Mouse (Mus musculus): ENCODE results near the gene Sprr3. TPM values are rescaled to one million over a fixed set of nuclear protein-coding genes. Genes with fewer than 3 reads are reported as not detected.
"Not testable (repeated sequence)": the region's sequence is repeated elsewhere in the genome, so short reads cannot be mapped to it uniquely, and the experiment has no call there.

Sprr3 gene
- not detected for total RNA-seq (2022)

DNA sequence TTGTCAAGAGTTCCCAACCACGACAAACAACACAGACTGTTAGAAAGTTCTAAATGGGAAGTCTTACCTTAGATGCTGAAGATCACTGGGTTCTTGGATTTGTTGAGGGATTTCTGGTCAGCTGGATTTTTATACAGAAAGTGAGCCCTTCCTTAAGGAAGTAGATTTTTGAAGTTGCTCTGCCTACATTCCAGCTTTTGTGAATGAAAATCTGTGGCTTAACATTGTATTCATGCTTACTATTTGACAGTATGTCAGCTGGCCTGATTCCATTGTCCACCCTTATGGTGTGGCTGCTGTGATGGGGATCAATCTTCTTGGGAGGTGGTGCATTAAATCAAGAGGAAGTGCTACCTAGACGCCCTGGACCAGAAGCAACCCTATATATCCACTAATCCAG is at the start of gene Sprr3:
Gene Sprr3, minus strand, starts transcription at position 101 of the 400 bp plus-strand sequence.
- no peak for DNase-seq (ENCODE audit: low spot score in 2 of 2)

DNA sequence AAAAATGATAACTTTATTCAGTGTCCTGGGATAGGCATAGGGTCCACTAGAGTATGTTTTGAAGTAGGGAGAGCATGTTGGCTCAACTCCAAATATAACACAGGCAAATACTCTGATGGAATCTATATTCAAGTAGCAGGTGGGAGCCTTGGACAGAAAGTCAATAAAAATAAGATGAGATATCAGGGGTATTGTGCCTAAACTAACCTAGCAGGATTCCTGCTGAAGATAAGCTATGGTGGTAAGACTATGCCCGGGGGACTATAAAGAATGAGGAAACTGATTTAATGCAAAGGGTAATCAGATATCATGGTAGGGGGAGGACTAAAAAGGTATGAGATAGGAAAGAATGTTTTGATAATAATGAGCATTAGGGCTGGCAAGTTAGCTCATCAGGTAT is 49.7 kb upstream of the Sprr3 start:
- DNase-seq (ENCODE audit: low spot score in 2 of 2): no peak

DNA sequence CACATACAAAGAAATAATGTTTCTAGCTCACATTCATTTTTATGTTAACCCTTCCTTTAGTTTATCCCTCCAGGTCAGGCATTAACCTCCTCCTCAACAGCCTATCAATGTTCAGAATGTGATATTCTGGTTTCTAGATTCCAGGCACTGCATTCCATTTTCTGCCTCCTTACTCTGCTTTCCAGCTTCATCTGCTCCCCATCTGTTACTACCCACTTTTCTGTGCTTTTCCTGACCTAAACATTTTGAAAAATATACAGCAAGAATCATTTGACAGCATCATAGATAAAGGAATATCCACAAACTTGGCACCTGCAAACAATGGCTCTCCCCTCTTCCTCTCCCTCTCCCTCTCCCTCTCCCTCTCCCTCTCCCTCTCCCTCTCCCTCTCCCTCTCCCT is 45.0 kb upstream of the Sprr3 start:
- no peak for DNase-seq (ENCODE audit: low spot score in 2 of 2)

DNA sequence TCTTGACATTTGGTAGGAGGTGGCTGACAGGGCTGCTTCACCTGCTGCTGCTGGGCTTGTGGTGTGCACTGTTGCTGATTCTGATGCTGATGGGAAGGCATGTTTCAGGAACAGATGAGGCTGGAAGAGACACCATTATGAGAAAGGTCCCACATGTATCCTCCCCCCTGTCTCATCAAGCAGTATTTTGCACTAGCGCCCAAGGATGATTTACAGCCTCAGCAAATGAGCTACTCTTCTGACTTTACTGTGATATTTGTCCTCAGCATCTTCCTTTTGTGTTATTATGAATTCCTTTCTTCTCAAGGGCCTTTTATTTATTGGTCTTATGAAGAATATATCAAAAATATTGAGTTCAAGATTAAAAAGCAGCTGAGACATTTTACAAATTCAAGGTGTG is 41.9 kb upstream of the Sprr3 start, which contains the start of gene Sprr4:
Gene Sprr4, minus strand, starts transcription at position 101 of the 400 bp plus-strand sequence.
- DNase-seq (ENCODE audit: low spot score in 2 of 2): no peak

DNA sequence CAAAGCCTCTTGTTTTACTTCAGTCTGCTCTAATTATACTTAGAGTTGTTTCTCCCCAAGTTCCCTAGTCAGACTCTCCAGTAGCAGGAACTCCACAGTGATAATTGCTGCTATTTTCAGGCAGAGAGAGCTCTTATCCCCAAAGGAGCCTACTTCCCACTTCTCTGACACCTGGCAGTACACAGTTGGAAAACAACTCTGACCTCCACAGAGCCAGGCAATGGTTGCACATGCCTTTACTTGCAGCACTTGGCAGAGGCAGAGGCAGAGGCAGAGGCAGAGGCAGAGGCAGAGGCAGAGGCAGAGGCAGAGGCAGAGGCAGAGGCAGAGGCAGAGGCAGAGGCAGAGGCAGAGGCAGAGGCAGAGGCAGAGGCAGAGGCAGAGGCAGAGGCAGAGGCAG is 31.7 kb upstream of the Sprr3 start:
- DNase-seq (ENCODE audit: low spot score in 2 of 2): not testable (repeated sequence)

DNA sequence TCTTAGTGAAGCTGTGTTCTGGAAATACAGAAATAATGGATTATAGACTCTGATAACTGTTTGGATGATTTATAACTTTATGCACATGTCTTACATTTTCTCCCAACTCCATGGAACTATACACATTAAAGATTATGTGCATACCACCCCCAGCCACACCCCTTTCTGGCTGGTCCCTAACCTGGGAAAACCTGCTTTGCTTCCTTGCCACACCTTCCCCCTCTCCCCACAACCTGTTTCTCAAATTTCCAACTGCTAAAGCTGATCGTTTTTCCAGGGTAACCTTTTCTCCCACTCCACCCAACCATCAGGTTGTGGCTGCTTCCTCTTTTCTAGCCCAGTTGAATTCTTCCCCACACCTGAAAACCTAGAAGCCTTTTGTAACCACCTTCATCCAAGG is 27.8 kb upstream of the Sprr3 start:
- DNase-seq (ENCODE audit: low spot score in 2 of 2): no peak

DNA sequence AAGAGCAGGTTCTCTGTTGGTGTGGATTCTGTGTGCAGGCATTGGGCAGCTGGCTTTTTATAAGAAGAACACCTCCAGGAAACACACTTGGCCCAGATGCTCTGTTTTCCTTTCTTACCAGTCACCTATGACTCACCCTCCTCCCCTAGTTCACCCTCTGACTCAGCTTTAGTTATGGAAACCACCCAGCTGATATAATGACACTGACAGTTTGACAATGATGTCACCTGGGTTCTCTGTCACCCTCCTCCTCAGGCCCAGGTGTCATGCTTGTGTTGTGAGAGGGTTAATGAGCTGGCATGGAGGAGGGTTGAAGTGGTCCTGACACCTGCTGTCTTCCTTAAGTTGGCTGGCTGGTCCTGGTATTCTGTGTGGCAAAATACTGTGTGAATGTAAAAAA is 27.3 kb upstream of the Sprr3 start, which contains the start of gene Sprr1a:
Gene Sprr1a, minus strand, starts transcription at position 33 of the 400 bp plus-strand sequence.
- no peak for DNase-seq (ENCODE audit: low spot score in 2 of 2)

DNA sequence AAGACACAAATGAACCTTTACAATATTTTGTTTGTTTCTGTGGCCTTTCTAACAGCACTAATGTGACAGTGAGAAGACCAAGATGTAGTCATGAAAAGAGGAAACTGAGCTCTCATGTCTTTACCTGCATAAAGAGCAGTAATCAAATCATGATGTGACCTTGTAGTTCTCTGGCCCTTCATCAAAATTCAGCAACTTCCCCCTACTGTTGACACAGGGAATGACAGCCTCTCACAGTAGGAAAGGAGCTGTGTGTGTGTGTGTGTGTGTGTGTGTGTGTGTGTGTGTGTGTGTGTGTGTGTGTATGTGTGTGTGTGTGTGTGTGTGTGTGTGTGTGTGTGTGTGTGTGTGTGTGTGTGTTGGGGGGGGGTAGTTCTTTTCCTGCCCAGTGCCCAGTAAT is 22.7 kb upstream of the Sprr3 start:
- not testable (repeated sequence) for DNase-seq (ENCODE audit: low spot score in 2 of 2)

DNA sequence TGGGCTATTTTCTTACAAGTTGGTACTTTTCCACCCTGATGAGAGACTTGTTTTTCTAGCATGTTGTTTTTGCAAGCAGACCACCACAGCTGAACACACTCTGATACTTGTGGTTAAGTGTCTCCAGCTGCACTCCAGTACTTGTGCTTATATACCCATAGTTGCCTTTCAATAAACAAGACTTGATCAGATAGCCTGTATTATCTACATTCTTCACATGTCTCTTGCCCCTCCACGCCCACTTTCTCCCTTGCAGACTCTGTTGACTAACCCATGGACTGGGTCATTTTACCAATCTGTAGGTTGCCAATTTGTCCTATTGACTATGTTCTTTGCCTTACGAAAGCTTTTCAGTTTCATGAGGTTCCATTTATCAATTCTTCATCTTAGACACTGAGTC is 11.6 kb upstream of the Sprr3 start:
- no peak for DNase-seq (ENCODE audit: low spot score in 2 of 2)

DNA sequence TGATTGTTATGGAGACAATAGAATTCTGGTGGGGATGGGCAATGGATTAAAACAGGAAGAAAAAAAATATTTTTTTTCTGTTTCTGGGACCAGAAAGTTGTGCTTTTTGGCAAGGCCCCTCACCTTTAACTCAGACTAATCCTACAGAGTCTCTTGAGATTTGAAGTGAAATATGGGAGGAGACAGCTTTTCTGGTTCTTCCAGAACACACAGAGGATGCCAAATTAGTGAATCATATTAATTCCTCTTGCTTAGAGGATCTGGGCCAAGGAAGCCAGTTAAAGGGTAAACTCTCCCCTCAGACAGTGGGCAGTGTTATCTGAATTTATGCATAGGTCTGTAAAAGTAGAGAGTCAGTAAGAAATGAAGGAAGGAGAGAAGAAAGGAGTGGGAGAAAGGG is 8.9 kb upstream of the Sprr3 start:
- no peak for DNase-seq (ENCODE audit: low spot score in 2 of 2)

DNA sequence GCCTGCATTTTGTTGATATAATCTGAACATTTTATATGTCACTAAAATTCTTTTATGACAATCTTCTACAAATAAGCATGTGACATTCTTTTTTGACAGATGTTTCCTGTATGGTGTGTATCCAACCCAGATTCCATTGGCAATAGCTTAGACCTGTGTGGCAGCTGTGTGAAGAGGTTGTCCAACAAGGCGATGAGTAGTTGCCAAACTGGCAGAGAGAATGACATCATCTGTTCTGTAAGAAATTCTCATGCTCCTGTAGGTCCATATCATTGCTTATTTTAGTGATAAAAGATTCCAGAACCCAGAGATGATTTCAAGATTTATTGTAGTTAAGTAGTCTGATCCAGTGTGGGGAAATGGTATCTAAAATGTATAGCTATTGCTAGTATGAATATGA is 8.1 kb upstream of the Sprr3 start:
- DNase-seq (ENCODE audit: low spot score in 2 of 2): no peak

DNA sequence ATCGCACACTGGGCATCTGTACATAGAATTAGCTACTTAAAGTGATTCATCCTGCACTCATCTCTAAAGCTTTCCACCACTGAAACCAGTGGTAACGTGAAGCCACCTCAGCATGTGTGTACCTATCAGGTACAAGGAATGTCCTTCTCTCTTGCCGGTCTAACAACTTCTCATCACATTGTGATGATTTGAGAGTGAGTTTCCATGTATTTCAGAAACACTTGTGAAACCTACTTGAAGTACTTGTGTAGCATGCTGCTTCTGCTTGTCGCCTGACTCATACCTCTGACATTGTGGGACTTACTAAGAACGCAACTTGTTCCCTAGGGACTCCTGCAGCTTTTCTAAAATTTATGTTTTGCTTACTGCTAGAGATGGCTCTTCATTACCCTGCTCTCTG is 3.4 kb downstream of the Sprr3 start:
- no peak for DNase-seq (ENCODE audit: low spot score in 2 of 2)

DNA sequence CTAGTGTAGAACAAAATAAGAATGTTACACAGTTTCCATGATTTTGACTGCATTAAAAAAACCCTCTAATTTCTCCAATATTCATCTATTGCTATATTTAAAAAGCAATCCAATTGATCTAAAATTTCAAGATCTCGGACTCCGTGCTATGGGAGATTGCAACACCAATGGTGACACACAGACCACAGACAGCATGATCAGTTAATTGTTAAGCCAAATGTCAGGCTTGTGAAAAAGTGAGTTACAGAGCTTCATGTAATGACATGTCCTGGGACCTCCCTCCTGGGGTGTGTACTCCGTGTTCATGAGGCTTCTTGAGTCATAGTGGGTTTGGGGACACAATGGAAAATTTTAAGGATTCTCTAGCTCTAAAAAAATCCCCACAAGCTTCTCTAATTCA is 18.3 kb downstream of the Sprr3 start:
- DNase-seq (ENCODE audit: low spot score in 2 of 2): no peak

DNA sequence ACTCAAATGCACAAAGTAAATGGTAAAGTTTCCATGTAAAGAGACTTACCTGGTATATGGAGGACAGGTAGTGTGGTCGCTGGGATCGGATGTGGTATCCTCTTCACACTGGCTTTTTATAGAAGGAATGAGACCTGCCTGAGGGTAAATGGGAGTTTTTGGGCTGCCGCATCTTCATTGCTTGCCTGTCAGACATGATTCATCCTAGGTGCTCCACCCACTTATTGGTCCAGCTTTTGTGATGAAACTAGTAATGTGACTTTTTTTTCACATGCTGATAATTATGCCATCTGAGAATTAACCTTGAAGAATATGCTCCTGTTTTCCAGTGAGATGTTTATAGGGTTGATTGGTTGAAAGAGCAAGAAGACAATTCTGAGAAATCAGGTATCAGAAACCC is 19.8 kb downstream of the Sprr3 start, which contains the start of gene Sprr1b:
Gene Sprr1b, minus strand, starts transcription at position 101 of the 400 bp plus-strand sequence.
- DNase-seq (ENCODE audit: low spot score in 2 of 2): no peak

DNA sequence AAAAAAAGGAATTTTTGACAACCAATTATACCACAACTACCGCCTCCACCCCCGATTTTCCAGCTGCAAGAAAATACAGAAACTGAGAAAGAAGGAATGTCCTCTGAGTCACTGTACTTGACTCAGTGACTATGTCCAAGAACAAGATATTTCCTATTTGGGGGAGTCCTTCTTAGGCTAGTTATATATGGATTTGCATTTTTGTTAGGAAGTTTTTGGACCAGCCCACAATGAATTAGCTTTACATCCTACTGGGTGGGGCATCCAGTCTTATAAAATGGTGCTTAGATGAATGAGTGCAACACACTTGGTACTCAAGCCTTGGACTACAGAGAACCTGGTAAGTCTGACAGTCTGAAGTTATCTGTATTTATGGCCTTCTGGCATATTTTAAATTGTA is 26.2 kb downstream of the Sprr3 start, which contains the start of gene Sprr2k:
Gene Sprr2k, plus strand, starts transcription at position 301 of the 400 bp plus-strand sequence.
- DNase-seq (ENCODE audit: low spot score in 2 of 2): no peak

DNA sequence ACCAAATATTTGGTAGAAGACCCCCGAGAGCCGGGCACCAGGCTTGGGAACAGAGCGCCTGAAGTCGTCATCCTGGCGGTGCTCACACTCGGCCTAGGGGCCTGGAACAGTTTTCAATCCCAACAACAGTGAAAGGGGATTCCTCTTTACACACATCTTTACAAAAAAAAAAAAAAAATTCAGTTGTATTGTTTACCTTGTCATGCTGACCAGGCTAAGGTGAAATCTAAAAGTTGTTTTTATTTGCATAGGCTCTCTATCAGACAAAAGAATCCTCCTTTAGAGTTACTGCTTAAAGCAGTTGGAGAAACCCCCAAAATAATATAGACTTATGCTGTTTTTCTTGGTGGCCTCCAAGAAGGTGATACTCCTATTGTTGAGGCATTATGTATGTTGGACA is 29.2 kb downstream of the Sprr3 start, which contains the start of gene Gm9774:
Gene Gm9774, minus strand, starts transcription at position 101 of the 400 bp plus-strand sequence.
- DNase-seq (ENCODE audit: low spot score in 2 of 2): no peak

DNA sequence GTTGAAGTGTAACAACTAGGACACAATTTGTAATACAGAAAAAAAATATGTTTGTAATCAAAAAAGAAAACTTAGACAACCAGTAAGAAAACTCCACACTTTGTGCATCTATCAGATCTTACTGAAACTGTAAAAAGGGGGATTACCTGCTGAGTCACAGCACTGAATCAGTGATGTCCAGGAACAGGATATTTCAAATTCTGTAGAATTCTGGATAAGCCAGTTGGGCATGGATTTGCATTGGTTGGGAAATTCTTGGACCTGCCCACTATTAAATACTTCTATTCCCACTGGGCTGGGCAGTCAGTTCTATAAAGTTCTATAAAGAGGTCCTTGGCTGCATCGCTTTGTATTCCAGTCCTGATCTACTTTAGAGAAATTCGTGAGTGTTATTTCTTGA is 40.7 kb downstream of the Sprr3 start, which contains the start of gene Sprr2j-ps:
Gene Sprr2j-ps, plus strand, starts transcription at position 301 of the 400 bp plus-strand sequence.
- DNase-seq (ENCODE audit: low spot score in 2 of 2): no peak

DNA sequence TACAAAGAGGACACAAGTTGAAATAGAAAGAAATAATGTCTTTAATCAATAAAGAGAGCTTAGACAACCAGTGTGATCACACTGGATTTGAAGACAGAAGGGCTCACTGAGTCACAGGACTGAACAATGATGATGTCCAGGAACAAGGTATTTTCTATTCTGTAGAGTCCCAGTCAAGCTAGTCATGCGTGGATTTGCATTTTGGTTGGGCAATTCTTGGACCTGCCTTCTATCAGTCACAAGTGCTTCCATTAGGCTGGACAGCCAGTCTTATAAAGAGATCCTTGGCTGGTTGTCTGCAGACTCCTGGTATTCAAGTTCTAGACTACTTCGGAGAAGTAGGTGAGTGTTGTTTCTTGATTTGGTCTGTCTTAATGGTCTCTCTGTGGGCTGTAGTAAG is 50.8 kb downstream of the Sprr3 start, which contains the start of gene Sprr2i:
Gene Sprr2i, plus strand, starts transcription at position 301 of the 400 bp plus-strand sequence.
- no peak for DNase-seq (ENCODE audit: low spot score in 2 of 2)

Other genes with a start within 250 kb of the Sprr3 start
- not detected for gene Sprr2a1, start 242.9 kb downstream of the Sprr3 start, total RNA-seq (2022)
- not detected for gene Sprr2a2, start 242.8 kb downstream of the Sprr3 start, total RNA-seq (2022)
- gene Sprr2a3, start 173.3 kb downstream of the Sprr3 start, total RNA-seq (2022): not detected
- gene Sprr2b, start 142.1 kb downstream of the Sprr3 start, total RNA-seq (2022): not detected
- gene Sprr2d, start 119.6 kb downstream of the Sprr3 start, total RNA-seq (2022): not detected
- not detected for gene Sprr2e, start 106.6 kb downstream of the Sprr3 start, total RNA-seq (2022)
- not detected for gene Sprr2f, start 93.5 kb downstream of the Sprr3 start, total RNA-seq (2022)
- gene Sprr2h, start 73.0 kb downstream of the Sprr3 start, total RNA-seq (2022): not detected
- not detected for gene Sprr2i, start 50.7 kb downstream of the Sprr3 start, total RNA-seq (2022)
- gene Sprr2j-ps, start 40.6 kb downstream of the Sprr3 start, total RNA-seq (2022): not detected
- gene Gm9774, start 29.3 kb downstream of the Sprr3 start, total RNA-seq (2022): 1 to 10 TPM in 3 of 4 experiments, not detected in 1; 2.7 to 4.8 (median 4.7) TPM
- not detected for gene Sprr2k, start 26.1 kb downstream of the Sprr3 start, total RNA-seq (2022)
- gene Sprr1b, start 19.9 kb downstream of the Sprr3 start, total RNA-seq (2022): not detected
- gene Sprr1a, start 27.2 kb upstream of the Sprr3 start, total RNA-seq (2022): not detected
- gene Sprr4, start 41.8 kb upstream of the Sprr3 start, total RNA-seq (2022): not detected
- gene 2310046K23Rik, start 75.8 kb upstream of the Sprr3 start, total RNA-seq (2022): not detected
- gene Ivl, start 115.0 kb upstream of the Sprr3 start, total RNA-seq (2022): not detected
- gene Smcp, start 130.3 kb upstream of the Sprr3 start, total RNA-seq (2022): not detected
- not detected for gene 2210017I01Rik, start 148.8 kb upstream of the Sprr3 start, total RNA-seq (2022)
- gene Lce6a, start 162.9 kb upstream of the Sprr3 start, total RNA-seq (2022): not detected
- not detected for gene Lce1a1, start 189.6 kb upstream of the Sprr3 start, total RNA-seq (2022)
- gene Lce1b, start 198.2 kb upstream of the Sprr3 start, total RNA-seq (2022): not detected
- not detected for gene Lce1a2, start 211.6 kb upstream of the Sprr3 start, total RNA-seq (2022)
- gene Lce1c, start 220.5 kb upstream of the Sprr3 start, total RNA-seq (2022): not detected
- gene Lce1d, start 228.5 kb upstream of the Sprr3 start, total RNA-seq (2022): not detected

Data from gastrocnemius, adult 8-10 months (tissue).